Mouse (Mus musculus): ENCODE measurements around the gene Olfr1104. TPM values are rescaled to one million over a fixed set of nuclear protein-coding genes. Genes with fewer than 3 reads are reported as not detected.

Olfr1104 gene
- not detected for total RNA-seq (2021)
- long read RNA-seq, experiment 1, result 0 reads
- long read RNA-seq, experiment 2, result 0 reads

- DNase-seq (ENCODE audit: low spot score in 2 of 2), result no peak
These were observed at the start of gene Olfr1104 for GRCm38 (mm10) chr2:87026980-87027379. TSS of gene Olfr1104 (minus strand) at chr2:87027080.

- DNase-seq (ENCODE audit: low spot score in 2 of 2), result no peak
These were observed 48.8 kb upstream of the Olfr1104 start, which contains the start of gene Olfr1107 for GRCm38 (mm10) chr2:87075717-87076116. TSS of gene Olfr1107 (minus strand) at chr2:87075817.

DNA sequence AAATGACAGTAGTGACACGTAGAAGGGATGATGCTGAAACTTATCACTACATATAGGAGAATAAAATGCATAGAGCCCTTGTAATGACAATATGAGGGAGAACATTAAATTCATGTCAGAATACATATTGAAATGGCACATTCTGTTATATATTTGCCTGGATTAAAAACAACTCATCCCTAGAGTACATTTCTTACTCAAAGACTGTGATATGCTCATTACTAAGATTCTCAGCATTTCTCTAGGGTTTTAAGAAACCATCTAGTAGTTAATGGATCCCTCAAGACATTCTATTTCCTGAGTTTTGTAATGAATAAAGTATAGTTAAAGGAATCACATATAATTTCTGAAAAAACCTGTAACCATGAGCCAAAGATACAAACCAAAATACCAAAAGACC is 25.3 kb upstream of the Olfr1104 start, which contains the start of gene Olfr1106:
TSS of gene Olfr1106 (minus strand) at position 101 of the 400 bp plus-strand sequence.
- no peak for DNase-seq (ENCODE audit: low spot score in 2 of 2)

DNA sequence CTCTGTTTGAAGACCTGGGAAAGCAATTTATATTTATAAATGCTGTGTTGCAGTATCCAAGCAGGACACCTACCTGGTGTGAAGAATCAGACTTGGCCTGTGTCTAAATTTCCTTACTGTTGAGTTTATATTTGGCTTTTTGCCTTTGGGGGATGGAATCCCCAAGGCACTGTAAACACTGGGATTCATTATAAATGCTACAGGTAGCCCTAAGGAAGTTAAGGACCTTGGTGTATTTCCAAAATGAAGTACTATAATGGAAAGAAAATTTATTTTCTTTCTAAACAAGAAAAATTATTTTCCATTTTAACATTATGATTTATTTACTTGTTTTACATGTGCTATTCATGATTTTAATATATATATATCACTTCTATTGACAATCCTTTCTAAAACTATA is 9.6 kb upstream of the Olfr1104 start, which contains the start of gene Olfr1105:
TSS of gene Olfr1105 (minus strand) at position 101 of the 400 bp plus-strand sequence.
- no peak for DNase-seq (ENCODE audit: low spot score in 2 of 2)

DNA sequence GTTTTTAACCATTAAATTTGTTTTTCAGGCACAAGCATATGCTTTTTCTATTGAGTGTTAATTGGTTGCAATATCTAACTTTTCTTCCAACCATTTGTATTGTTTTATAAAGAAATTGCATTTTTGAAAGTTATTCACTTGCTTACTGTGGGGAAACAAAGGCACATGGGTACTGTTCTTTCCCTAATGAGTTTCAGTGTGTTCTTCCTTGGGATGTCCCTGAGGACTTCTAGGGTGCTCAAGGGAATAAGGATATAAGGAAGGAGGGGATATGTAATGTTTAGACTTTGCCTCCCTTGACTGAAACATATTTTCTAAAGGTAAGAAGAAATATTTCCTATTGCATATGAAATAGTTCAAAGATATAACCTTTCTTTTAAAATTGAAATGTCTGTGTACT is 28.8 kb downstream of the Olfr1104 start, which contains the start of gene Olfr1102:
TSS of gene Olfr1102 (plus strand) at position 301 of the 400 bp plus-strand sequence.
- no peak for DNase-seq (ENCODE audit: low spot score in 2 of 2)

DNA sequence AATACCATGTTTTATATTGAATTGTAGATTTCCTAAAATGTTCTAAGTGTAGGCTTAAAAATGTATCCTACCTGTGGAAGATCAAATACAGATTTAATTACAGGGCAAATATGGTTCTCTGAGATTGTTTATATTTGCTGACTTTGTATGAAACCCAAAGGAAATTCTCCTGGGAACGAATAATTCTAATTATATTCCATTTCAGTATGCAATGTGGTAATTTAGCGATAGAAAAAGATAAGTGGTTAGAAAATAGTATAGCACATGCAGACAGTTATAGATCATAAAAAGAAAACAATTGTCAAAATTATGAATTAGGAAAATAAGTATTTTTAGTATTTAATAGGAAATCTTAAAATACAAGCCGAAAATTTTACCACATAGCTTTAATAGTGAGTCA is 35.8 kb downstream of the Olfr1104 start, which contains the start of gene Olfr1101:
TSS of gene Olfr1101 (minus strand) at position 101 of the 400 bp plus-strand sequence.
- DNase-seq (ENCODE audit: low spot score in 2 of 2), result no peak

DNA sequence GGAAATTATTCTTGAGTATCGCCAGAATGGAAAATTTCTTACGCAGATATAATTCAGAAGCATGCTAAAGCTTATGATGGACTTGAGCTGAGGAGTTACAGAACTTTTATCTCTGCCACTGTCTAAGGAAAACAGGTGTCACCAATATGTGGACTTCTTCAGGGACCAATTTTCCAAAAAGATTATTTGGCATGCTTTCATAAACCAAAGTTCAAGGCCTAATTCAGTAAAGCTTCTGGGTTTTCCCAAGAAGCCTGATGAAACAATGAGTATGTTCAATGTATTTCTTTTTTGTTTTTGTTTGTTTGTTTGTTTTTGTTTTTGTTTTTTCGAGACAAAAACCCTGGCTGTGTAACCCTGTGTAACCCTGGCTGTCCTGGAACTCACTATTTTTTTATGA is 47.0 kb downstream of the Olfr1104 start, which contains the start of gene Olfr1100:
TSS of gene Olfr1100 (minus strand) at position 101 of the 400 bp plus-strand sequence.
- no peak for DNase-seq (ENCODE audit: low spot score in 2 of 2)

Other genes starting within 250 kb of the Olfr1104 start
- not detected for gene Olfr1093, start 244.6 kb downstream of the Olfr1104 start, total RNA-seq (2021)
- gene Olfr141, start 217.1 kb downstream of the Olfr1104 start, total RNA-seq (2021), result not detected
- not detected for gene Olfr1094, start 202.4 kb downstream of the Olfr1104 start, total RNA-seq (2021)
- not detected for gene Olfr1095, start 175.4 kb downstream of the Olfr1104 start, total RNA-seq (2021)
- gene Gm13723, start 152.3 kb downstream of the Olfr1104 start, total RNA-seq (2021), result not detected
- not detected for gene Olfr1097, start 134.9 kb downstream of the Olfr1104 start, total RNA-seq (2021)
- gene Olfr1098, start 102.5 kb downstream of the Olfr1104 start, total RNA-seq (2021), result not detected
- not detected for gene Olfr1099, start 66.4 kb downstream of the Olfr1104 start, total RNA-seq (2021)
- gene Olfr1100, start 47.1 kb downstream of the Olfr1104 start, total RNA-seq (2021), result not detected
- gene Olfr1101, start 35.9 kb downstream of the Olfr1104 start, total RNA-seq (2021), result not detected
- gene Olfr1102, start 28.7 kb downstream of the Olfr1104 start, total RNA-seq (2021), result not detected
- not detected for gene Olfr1105, start 9.5 kb upstream of the Olfr1104 start, total RNA-seq (2021)
- gene Olfr1106, start 25.2 kb upstream of the Olfr1104 start, total RNA-seq (2021), result not detected
- not detected for gene Olfr1107, start 48.7 kb upstream of the Olfr1104 start, total RNA-seq (2021)
- not detected for gene Olfr1109, start 68.9 kb upstream of the Olfr1104 start, total RNA-seq (2021)
- gene Olfr259, start 87.5 kb upstream of the Olfr1104 start, total RNA-seq (2021), result not detected
- gene Olfr1110, start 113.2 kb upstream of the Olfr1104 start, total RNA-seq (2021), result not detected
- not detected for gene Olfr1111, start 125.5 kb upstream of the Olfr1104 start, total RNA-seq (2021)
- gene Olfr1112, start 160.7 kb upstream of the Olfr1104 start, total RNA-seq (2021), result not detected
- not detected for gene Olfr1113, start 181.9 kb upstream of the Olfr1104 start, total RNA-seq (2021)
- gene Olfr1115, start 220.9 kb upstream of the Olfr1104 start, total RNA-seq (2021), result not detected
- gene Olfr1116, start 240.5 kb upstream of the Olfr1104 start, total RNA-seq (2021), result not detected

All from gastrocnemius, postnatal 4 days (tissue).